Mouse (Mus musculus) heart, postnatal 14 days (tissue): ENCODE measurements around the gene Ptpn21. TPM values are rescaled to one million over a fixed set of nuclear protein-coding genes. Genes with fewer than 3 reads are reported as not detected.

Experiments
- DNase-seq, 2 experiments: peaks; one replicate each; pipeline ENCODE4 v3.0.0; 2021 to 2022
- intact Hi-C: fragments of 180-260 bp; cut with DNase I; formaldehyde crosslinking; loops from one replicate; pipeline ENCODE4 v1.15.1; 2025
- total RNA-seq, 2 experiments: library from RNA; stranded (reverse); gene quantifications; 2 replicates each; pipeline ENCODE4 v1.2.3; 2021

The Ptpn21 gene
- total RNA-seq, 2 experiments from 2014 or later, result 21.6 to 22.5 TPM

GRCm38 (mm10) chr12:98726078-98726477 is 11.1 kb downstream of the Ptpn21 start:
- no peak for DNase-seq
- intact Hi-C loops, result no loop called here

DNA sequence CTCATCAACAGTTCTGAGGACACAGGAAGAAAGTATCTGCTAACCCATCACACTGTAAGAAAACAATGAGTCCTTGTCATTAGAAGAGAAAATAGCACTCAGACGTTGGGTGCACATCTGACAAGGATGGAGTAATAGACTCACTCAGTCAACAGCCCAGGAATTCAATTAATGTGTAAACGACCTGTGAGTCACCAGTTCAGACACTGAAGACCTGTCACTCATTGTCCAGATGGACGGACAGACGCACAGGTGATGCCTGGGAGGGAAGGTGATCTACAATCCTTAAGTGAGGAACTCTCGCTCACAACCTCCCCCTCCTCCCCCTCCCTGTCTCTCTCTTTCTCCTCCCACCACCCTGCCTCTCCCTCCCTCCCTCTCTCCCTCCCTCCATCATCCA is 12.2 kb downstream of the Ptpn21 start:
- no peak for DNase-seq
- intact Hi-C loops, result no loop called here

DNA sequence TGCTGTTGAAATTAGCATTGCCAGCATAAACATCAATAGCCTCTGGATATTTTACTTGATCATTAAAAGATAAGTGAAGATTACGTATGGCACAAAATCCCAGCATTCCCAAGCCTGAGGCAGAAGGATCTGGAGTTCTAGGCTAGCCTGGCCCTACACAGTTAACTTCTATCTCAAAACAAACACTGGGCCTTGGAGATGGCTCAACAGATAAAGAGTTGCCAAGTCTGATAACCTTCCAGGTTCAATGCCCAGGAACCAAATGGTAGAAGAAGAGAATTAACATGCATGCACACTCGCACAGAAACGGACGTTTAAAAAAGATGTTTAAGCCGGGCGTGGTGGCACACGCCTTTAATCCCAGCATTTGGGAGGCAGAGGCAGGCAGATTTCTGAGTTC is 13.0 kb downstream of the Ptpn21 start:
- DNase-seq, result no peak
- intact Hi-C loops, result no loop called here

GRCm38 (mm10) chr12:98721030-98721429 is 16.2 kb downstream of the Ptpn21 start:
- no peak for DNase-seq
- intact Hi-C loops, result no loop called here

DNA sequence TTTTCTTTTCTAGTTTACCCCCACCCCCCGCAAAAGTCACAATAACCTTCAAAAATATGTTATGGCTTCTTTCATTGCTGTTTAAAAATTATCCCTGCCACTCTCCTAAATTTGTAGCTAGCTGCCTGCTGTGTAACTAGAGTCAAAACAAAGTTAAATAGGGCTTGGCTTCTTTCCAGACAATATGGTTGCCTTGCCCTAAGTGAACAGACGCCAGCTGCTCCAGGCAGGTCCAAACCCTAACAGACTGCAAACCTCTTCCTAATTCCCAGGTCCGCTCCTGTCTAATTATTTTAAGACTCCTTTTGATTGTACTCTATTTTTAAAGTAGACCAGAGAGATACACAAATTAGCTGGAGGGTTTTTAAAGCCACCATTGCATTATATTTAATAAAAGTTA is 16.6 kb downstream of the Ptpn21 start:
- intact Hi-C loops, result no loop called here
- DNase-seq, result peak in 1 of 2 experiments; percentile 11

DNA sequence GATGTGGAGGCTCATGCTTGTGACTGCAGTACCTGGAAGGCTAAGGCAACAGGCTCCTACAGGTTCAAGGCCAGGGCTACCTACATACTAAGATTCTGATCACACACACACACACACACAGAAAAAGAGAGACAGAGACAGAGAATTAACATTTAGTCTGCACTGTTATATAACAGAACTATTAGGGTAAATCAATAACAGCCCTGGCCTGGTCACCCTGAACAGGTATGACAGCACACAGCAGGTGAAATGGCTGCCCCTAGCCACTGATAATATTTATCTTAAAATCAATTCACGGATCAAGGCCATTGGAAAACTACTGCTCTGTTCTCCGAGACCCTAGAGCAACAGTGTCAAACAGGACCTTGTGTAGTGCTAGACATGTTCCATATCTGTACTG is 21.1 kb downstream of the Ptpn21 start:
- DNase-seq, result no peak
- intact Hi-C loops, result no loop called here

- intact Hi-C loops, result no loop called here
Observed at GRCm38 (mm10) chr12:98714757-98715156, 22.4 kb downstream of the Ptpn21 start.

DNA sequence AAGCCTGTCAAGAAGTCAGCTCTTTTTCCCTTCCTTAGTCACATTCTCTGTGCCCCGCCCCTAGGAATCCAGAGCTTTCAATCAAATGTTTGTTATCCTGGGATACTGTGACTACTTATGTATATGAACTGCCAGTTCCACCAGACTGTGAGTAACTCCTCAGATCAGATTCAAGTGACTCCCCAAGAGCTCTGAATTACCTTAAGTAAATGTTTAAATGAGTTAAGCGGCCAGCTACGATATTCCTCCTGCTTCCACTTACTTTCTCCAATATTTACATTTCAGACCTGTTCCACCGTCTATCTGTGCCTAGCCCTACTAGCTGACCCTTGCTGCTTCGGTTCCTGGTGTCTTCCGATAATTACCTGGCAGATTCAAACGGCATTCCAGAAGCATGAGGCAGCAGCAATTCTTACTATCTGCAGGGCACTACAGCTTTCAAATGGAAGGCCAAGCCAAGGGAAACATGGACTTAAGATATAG is 23.5 kb downstream of the Ptpn21 start:
- intact Hi-C loops, result no loop called here
- DNase-seq, result no peak

More at GRCm38 (mm10) chr12:98714757-98715156, 22.4 kb downstream of the Ptpn21 start:
- peak in 1 of 2 experiments; percentile 10 for DNase-seq

- intact Hi-C loops, result no loop called here
Observed at GRCm38 (mm10) chr12:98712819-98713218, 24.4 kb downstream of the Ptpn21 start.

DNA sequence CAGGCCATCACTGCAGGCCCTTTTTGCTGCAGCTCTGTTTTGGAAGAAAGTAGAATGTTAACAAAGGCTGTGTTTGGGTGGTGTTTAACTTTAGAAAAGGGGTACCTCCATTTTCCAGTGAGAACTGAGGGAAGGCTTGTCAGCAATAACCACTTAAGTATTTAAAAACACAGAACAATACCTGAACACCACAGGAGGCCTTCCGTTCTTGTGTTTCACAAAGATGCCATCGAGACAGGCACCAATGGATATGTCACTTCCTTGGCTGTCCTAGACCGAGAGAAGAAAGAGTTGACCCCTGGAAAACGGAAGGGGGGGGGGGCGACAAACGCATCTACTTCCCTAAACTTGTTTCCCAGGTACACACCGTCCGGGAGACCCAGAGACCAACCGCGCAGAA is 33.2 kb downstream of the Ptpn21 start:
- DNase-seq, result no peak
- intact Hi-C loops, result no loop called here

More at GRCm38 (mm10) chr12:98712819-98713218, 24.4 kb downstream of the Ptpn21 start:
- DNase-seq, result no peak

GRCm38 (mm10) chr12:98703554-98703953 is 33.7 kb downstream of the Ptpn21 start:
- DNase-seq, result no peak
- intact Hi-C loops, result no loop called here

DNA sequence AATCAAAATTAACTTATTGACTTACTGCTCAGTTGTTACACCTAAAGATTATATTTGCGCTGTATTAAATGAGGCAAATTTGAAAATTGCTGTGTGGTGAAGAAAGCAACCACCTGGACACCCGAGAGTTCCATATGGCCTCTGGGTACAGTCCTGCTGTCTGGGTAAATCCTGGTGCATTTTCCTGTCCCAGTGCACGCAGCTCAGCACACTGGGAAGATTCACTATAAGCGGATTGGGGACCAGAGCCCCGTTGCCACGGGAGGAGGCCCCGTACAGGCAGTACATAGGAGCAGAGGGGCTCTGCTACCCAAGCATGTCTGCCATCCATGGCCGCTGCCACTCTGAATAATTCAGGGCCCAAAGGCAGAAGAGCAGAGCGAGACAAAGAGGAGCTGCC is 35.6 kb downstream of the Ptpn21 start:
- intact Hi-C loops, result no loop called here
- DNase-seq, result no peak

- DNase-seq, result no peak
- intact Hi-C loops, result no loop called here
Observed at GRCm38 (mm10) chr12:98697202-98697601, 40.0 kb downstream of the Ptpn21 start.

DNA sequence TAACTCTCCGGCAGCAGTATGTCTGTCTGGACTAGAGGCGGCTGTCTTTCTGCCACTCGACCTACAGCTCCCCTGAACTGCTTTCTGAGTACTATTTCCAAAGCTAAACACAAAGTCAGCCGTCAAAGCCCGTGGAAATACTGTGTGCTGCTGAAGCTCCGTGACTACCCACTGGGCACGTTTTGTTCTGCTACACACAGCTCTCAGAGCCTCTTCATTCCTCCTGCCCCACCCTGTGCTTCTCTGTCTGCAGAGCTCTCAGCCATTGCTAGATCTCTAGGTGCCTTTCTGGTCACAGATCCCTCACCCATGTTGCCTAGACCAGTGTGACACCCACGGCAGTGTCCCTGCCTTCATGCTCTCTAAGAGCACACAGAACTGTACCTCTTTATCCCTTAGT is 47.0 kb downstream of the Ptpn21 start:
- intact Hi-C loops, result no loop called here
- DNase-seq, result no peak

- DNase-seq, result no peak
- intact Hi-C loops, result no loop called here
Observed at GRCm38 (mm10) chr12:98683574-98683973, 53.6 kb downstream of the Ptpn21 start.

GRCm38 (mm10) chr12:98683171-98683570 is 54.0 kb downstream of the Ptpn21 start:
- no peak for DNase-seq
- intact Hi-C loops, result no loop called here

- no peak for DNase-seq
- intact Hi-C loops, result no loop called here
Observed at GRCm38 (mm10) chr12:98682196-98682595, 55.0 kb downstream of the Ptpn21 start.

DNA sequence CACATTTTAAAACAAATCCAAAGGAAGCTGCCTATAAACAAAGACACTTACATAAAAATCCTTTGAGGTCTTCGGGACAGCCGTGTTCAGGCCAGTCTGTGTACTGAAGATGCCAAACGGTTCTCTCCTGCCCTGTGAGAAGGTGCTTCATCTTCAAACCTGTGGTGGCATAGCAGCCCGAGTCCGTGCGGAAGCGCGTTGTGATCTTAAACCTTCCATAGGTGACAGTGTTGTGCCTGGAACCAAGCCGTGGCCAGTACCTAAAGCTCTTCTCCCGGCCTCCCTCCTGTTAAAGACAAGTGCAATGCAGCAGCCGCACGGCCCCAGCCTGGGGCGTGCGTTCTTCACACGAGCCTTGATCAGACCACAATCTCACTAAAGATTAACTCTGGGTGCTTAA is 57.3 kb downstream of the Ptpn21 start:
- DNase-seq, result no peak
- intact Hi-C loops, result loop anchor here (5.0 kb wide), 1 partner anchor 62 kb away; no protein-coding TSS in a partner anchor

- intact Hi-C loops, result loop anchor here (5.0 kb wide), 1 partner anchor 65 kb away; no protein-coding TSS in a partner anchor
- DNase-seq, result no peak
Observed at GRCm38 (mm10) chr12:98677336-98677735, 59.9 kb downstream of the Ptpn21 start.

DNA sequence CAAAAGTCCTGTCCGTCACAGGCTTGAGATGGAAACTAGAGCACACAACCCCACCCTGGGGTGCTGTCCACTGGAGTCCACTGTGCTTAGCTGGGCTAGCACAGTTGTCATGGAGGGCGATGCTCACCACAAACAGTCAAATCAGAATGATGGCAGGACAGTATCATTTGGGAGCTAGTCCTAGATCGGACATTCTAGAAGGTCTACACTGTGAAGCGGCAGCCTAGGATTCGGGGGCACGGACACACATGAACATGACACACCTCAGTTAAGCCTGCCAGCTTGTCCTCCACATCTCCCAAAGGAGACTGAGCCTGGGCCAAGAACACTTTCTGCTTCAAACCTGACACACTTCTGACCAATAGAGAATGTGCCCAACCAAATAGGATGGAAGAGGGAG is 60.3 kb downstream of the Ptpn21 start:
- DNase-seq, result no peak
- intact Hi-C loops, result loop anchor here (5.0 kb wide), 1 partner anchor 65 kb away; no protein-coding TSS in a partner anchor

GRCm38 (mm10) chr12:98674627-98675143 is 62.5 kb downstream of the Ptpn21 start:
- intact Hi-C loops, result loop anchor here (2.0 to 5.0 kb wide), 2 partner anchors 68 to 210 kb away; no protein-coding TSS in a partner anchor
- DNase-seq, result peak; percentile 81 to 85

DNA sequence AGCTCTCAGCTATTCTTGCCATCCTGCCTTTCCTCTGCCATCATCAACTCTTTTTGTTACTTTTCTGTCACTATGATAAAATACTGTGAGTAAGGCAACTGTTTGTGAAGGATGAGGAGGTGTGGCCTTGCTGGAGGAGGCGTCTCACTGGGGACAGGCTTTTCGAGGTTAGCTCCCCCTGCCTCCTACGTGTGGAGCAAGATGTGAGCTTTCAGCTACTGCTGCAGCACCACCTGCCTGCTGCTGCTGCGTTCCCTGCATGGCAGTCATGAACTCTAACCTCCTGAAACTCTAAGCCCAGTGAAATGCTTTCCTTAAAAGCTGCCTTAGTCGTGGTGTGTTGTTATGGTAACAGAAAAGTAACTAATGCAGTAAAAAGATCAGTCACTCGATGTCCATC is 63.3 kb downstream of the Ptpn21 start:
- intact Hi-C loops, result loop anchor here (2.0 kb wide), 1 partner anchor 211 kb away; no protein-coding TSS in a partner anchor
- DNase-seq, result no peak

DNA sequence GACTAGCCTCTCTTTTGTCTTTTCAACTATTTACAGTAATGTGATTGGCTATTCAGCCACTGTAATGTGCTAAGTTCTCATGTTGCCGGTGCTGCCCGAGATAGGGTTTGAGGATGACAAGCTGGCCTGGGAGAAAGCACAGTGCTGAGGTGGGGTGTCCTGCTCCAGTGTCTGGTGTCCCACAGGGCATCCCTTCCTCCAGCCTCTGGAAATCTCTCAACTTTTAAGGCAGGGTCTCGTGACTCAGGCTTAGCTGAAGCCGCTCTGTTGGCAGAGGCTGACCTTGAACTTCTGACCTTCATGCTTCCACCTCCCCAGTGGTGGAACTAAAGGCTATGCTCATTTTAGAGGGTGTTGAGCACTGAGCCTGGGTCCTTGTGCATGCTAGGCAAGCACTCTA is 66.8 kb downstream of the Ptpn21 start:
- intact Hi-C loops, result no loop called here
- no peak for DNase-seq
